Mouse (Mus musculus) cerebellum, postnatal 14 days (tissue): ENCODE data around the gene Lsm11.
A peak's percentile ranks its signal among the peaks of the same experiment; 100 is the strongest.
"Not testable (repeated sequence)": the region's sequence is repeated elsewhere in the genome, so short reads cannot be mapped to it uniquely, and the experiment has no call there.

Experiments
- DNase-seq, 2 experiments: peaks; one replicate each; pipeline ENCODE4 v3.0.0; 2021; ENCODE audit warnings: mixed read lengths in 2 of 2

Gene Lsm11

GRCm38 (mm10) chr11:45881026-45881682 is 63.6 kb downstream of the Lsm11 start:
- peak; percentile 56 to 61 for DNase-seq

- DNase-seq: not testable (repeated sequence)
Measured at GRCm38 (mm10) chr11:45879366-45879765, 65.4 kb downstream of the Lsm11 start.
